Mouse (Mus musculus) CH12.LX (cell line): ENCODE data around the gene Spata25. TPM values are rescaled to one million over a fixed set of nuclear protein-coding genes. Genes with fewer than 3 reads are reported as not detected.
"Not testable (repeated sequence)": the region's sequence is repeated elsewhere in the genome, so short reads cannot be mapped to it uniquely, and the experiment has no call there.

ENCODE experiments used
- DNase-seq: peaks from one replicate; pipeline ENCODE4 v3.0.0-alpha.2; 2013; ENCODE audit errors: extremely low read depth
- H3K27ac ChIP-seq: 2 replicates; pipeline ENCODE4 v1.5.1; 2012; ENCODE audit warnings: low read depth, mild to moderate bottlenecking, control low read depth, moderate library complexity; ENCODE audit not compliant: insufficient read depth
- H3K27me3 ChIP-seq: replicated peaks from 2 replicates; pipeline ENCODE3; 2012; ENCODE audit warnings: inconsistent platforms
- H3K36me3 ChIP-seq, 2 experiments: replicated peaks in 1 of 2; 2 replicates each; pipeline versions ENCODE3 to v1.6.1; 2012; ENCODE audit warnings: inconsistent platforms in 1 of 2, low read length in 1 of 2, mild to moderate bottlenecking in 1 of 2, mixed read lengths in 1 of 2, moderate library complexity in 1 of 2; ENCODE audit not compliant: control insufficient read depth in 1 of 2, insufficient read depth in 1 of 2
- H3K4me1 ChIP-seq, 2 experiments: 2 replicates each; pipeline ENCODE4 v1.6.1; 2012; ENCODE audit warnings: inconsistent platforms in 1 of 2, moderate library complexity in 1 of 2; ENCODE audit not compliant: insufficient read depth in 2 of 2, control insufficient read depth in 1 of 2
- H3K4me2 ChIP-seq: 2 replicates; pipeline ENCODE4 v1.6.1; 2012; ENCODE audit warnings: low read depth, mild to moderate bottlenecking, control low read depth; ENCODE audit not compliant: poor library complexity, insufficient read depth, severe bottlenecking
- H3K4me3 ChIP-seq, 3 experiments: fragments of 150-350 bp in 1 of 3; sonication (generic) in 1 of 3; replicated peaks in 1 of 3; 2 replicates each; pipeline versions ENCODE3 to v1.5.1; 2011 to 2012; ENCODE audit warnings: low read depth in 2 of 3, low read length in 2 of 3, mild to moderate bottlenecking in 2 of 3, moderate library complexity in 2 of 3, control low read depth in 1 of 3, improper control_type of control experiment in 1 of 3, inconsistent platforms in 1 of 3, mixed read lengths in 1 of 3; ENCODE audit not compliant: poor library complexity in 1 of 3
- H3K79me2 ChIP-seq: replicated peaks from 2 replicates; pipeline ENCODE4 v1.6.1; 2012; ENCODE audit warnings: mild to moderate bottlenecking, moderate library complexity; ENCODE audit not compliant: control insufficient read depth, poor library complexity, insufficient read depth, severe bottlenecking; ENCODE audit errors: extremely low read depth
- H3K9ac ChIP-seq: 2 replicates; pipeline ENCODE4 v1.6.1; 2012; ENCODE audit warnings: low read depth, mild to moderate bottlenecking, control low read depth, moderate library complexity; ENCODE audit not compliant: insufficient read depth
- H3K9me3 ChIP-seq: replicated peaks from 2 replicates; pipeline ENCODE3; 2012; ENCODE audit warnings: low read length, inconsistent platforms, mixed read lengths
- CHD1 ChIP-seq: IDR thresholded peaks from 2 replicates; pipeline ENCODE4 v1.6.1; 2012; ENCODE audit warnings: low read depth, low read length, improper control_type of control experiment, inconsistent platforms
- CHD2 ChIP-seq: IDR thresholded peaks from 2 replicates; pipeline ENCODE4 v1.6.1; 2011; ENCODE audit warnings: low read length, improper control_type of control experiment
- CTCF ChIP-seq, 2 experiments: IDR thresholded peaks in 1 of 2; conservative IDR thresholded peaks in 1 of 2; 2 replicates each; pipeline ENCODE4 v1.5.1; 2011 to 2012; ENCODE audit warnings: low read depth in 2 of 2, low read length in 2 of 2, improper control_type of control experiment in 1 of 2, inconsistent platforms in 1 of 2, mild to moderate bottlenecking in 1 of 2, moderate library complexity in 1 of 2
- HCFC1 ChIP-seq: IDR thresholded peaks from 2 replicates; pipeline ENCODE4 v1.6.1; 2012; ENCODE audit warnings: low read depth, mild to moderate bottlenecking, inconsistent platforms, low read length, improper control_type of control experiment
- JUND ChIP-seq: conservative IDR thresholded peaks from 2 replicates; pipeline ENCODE4 v1.6.1; 2011; ENCODE audit warnings: low read depth, low read length, improper control_type of control experiment
- KAT2A ChIP-seq: IDR thresholded peaks from 2 replicates; pipeline ENCODE4 v1.6.1; 2012; ENCODE audit warnings: low read length, improper control_type of control experiment, inconsistent platforms; ENCODE audit not compliant: insufficient replicate concordance
- MAX ChIP-seq: IDR thresholded peaks from 2 replicates; pipeline ENCODE4 v1.6.1; 2011; ENCODE audit warnings: low read length, improper control_type of control experiment
- MXI1 ChIP-seq: IDR thresholded peaks from 2 replicates; pipeline ENCODE4 v1.6.1; 2011; ENCODE audit warnings: mild to moderate bottlenecking, low read depth, low read length, improper control_type of control experiment
- NELFE ChIP-seq: IDR thresholded peaks from 2 replicates; pipeline ENCODE4 v1.6.1; 2011; ENCODE audit warnings: low read depth, low read length, improper control_type of control experiment
- PAX5 ChIP-seq: IDR thresholded peaks from 2 replicates; pipeline ENCODE4 v1.6.1; 2012; ENCODE audit warnings: low read length, inconsistent platforms, mixed read lengths
- SMC3 ChIP-seq: IDR thresholded peaks from 2 replicates; pipeline ENCODE4 v1.6.1; 2011; ENCODE audit warnings: low read depth, low read length, improper control_type of control experiment
- ZC3H11A ChIP-seq: IDR thresholded peaks from 2 replicates; pipeline ENCODE4 v1.6.1; 2012; ENCODE audit warnings: low read depth, mild to moderate bottlenecking, inconsistent platforms, low read length, improper control_type of control experiment
- ZNF384 ChIP-seq: IDR thresholded peaks from 2 replicates; pipeline ENCODE4 v1.6.1; 2012; ENCODE audit warnings: low read depth, low read length, improper control_type of control experiment, inconsistent platforms
- dilution Hi-C: fragments of 300-500 bp; cut with MboI; formaldehyde crosslinking; loops from 2 replicates; pipeline ENCODE4 v1.14.3; 2020; ENCODE audit warnings: low sequenced_read_pairs; ENCODE audit not compliant: extremely low pct_unique_long_range_greater_than_20kb, extremely low pct_ligation_motif_present
- in situ Hi-C: fragments of 300-500 bp; cut with MboI; formaldehyde crosslinking; loops from 3 replicates; pipeline ENCODE4 v1.14.3; 2019; ENCODE audit warnings: low sequenced_read_pairs, low pct_ligation_motif_present, low pct_unique_long_range_greater_than_20kb, mixed read lengths
- polyA plus RNA-seq: library from polyadenylated mRNA; unstranded; fragments of >175 nt; gene quantifications from 2 replicates; pipeline ENCODE4 v1.2.1, GENCODE M21; 2012; ENCODE audit warnings: low read depth; ENCODE audit not compliant: insufficient read length
- total RNA-seq, 2 experiments: library from RNA; depleted of rRNA; stranded (reverse); fragments of 300-350 nt in 1 of 2; fragments of >200 nt in 1 of 2; gene quantifications; 2 replicates each; pipeline ENCODE4 v1.2.3; 2012 to 2014

The Spata25 gene
- total RNA-seq (2012; rRNA removed), result 0.34 TPM in 1 of 2 replicates, not detected in the other
- not detected in 2 replicates for total RNA-seq (2014; rRNA removed)
- polyA plus RNA-seq, result not detected in 2 replicates

- H3K4me2 ChIP-seq, result no peak within 1 kb of the TSS
- no peaks in the 10 kb centered on the region; the same call in 1 of the 2 replicates for H3K79me2 ChIP-seq
- in situ Hi-C loops (no loop called here), dilution Hi-C loops (no loop called here)
- H3K27ac ChIP-seq, result no peak within 1 kb of the TSS
- H3K27me3 ChIP-seq, result peaks cover 1% of the 10 kb centered on the region
- no peak for DNase-seq
- TF ChIP-seq CHD2 (no peak), MXI1 (no peak), PAX5 (no peak), NELFE (no peak), HCFC1 (no peak), CHD1 (no peak), SMC3 (no peak), ZC3H11A (no peak), JUND (no peak), MAX (no peak), KAT2A (no peak)
- no peak within 1 kb of the TSS for H3K9ac ChIP-seq
- H3K36me3 ChIP-seq, result peaks cover 31 to 45% of the 10 kb centered on the region in 2 experiments
- H3K4me3 ChIP-seq, result no peak within 1 kb of the TSS
- peaks cover 8 to 55% of the 10 kb centered on the region in 2 experiments for H3K4me1 ChIP-seq
- H3K9me3 ChIP-seq, result no peaks in the 10 kb centered on the region
Observed at GRCm38 (mm10) chr2:164828437-164828836, at the start of gene Spata25. Gene Spata25, minus strand, starts transcription at chr2:164828537.

GRCm38 (mm10) chr2:164877376-164878215, 49.3 kb upstream of the Spata25 start:
- in situ Hi-C loops, result loop anchor here (5.0 kb wide), 1 partner anchor 45 kb away; the partner anchor contains the start of genes Ctsa and Neurl2
- Histone ChIP-seq H3K4me2 (peak overlapping the region; percentile 53; the same call in 1 of the 2 replicates), H3K4me1 (peaks cover 2 to 22% of the 10 kb centered on the region in 2 experiments), H3K79me2 (peaks cover 18% of the 10 kb centered on the region)
- H3K9me3 ChIP-seq, H3K4me3 ChIP-seq, H3K27ac ChIP-seq, H3K9ac ChIP-seq, DNase-seq, H3K27me3 ChIP-seq, dilution Hi-C loops, H3K36me3 ChIP-seq: not testable (repeated sequence)
- TF ChIP-seq ZNF384 (peak; percentile 80), CTCF (conservative IDR thresholded peaks at IDR 0.05 in 1 of 2, IDR thresholded peaks at IDR 0.05 in 1 of 2; ENCODE audit: low read depth in 2 of 2, low read length in 2 of 2) (peak in 1 of 2 experiments; percentile 32; a peak in 1 of 4 replicates)

GRCm38 (mm10) chr2:164875648-164876047, 47.3 kb upstream of the Spata25 start:
- DNase-seq, H3K4me3 ChIP-seq, H3K36me3 ChIP-seq, H3K4me2 ChIP-seq, H3K4me1 ChIP-seq, H3K27ac ChIP-seq, H3K27me3 ChIP-seq, H3K79me2 ChIP-seq, H3K9ac ChIP-seq, H3K9me3 ChIP-seq, dilution Hi-C loops: not testable (repeated sequence)
- in situ Hi-C loops, result loop anchor here (5.0 kb wide), 1 partner anchor 43 kb away; the partner anchor contains the start of genes Ctsa and Neurl2
